Mouse (Mus musculus) liver, embryonic 14.5 days (tissue): ENCODE results near the gene Ccar1. TPM values are rescaled to one million over a fixed set of nuclear protein-coding genes. Genes with fewer than 3 reads are reported as not detected.
A peak's percentile ranks its signal among the peaks of the same experiment; 100 is the strongest.
"Not testable (repeated sequence)": the region's sequence is repeated elsewhere in the genome, so short reads cannot be mapped to it uniquely, and the experiment has no call there.

Experiments used
- ATAC-seq: fragments of 200-750 bp; cut with Nextera tagmentation; 2 replicates; pipeline ENCODE4 v1.8.0; 2017; ENCODE audit warnings: moderate number of reproducible peaks, mild to moderate bottlenecking, moderate library complexity; ENCODE audit not compliant: insufficient read depth
- DNase-seq, 3 experiments: peaks; one replicate each; pipeline ENCODE4 v3.0.0-alpha.2; 2012 to 2013; ENCODE audit warnings: low read depth in 3 of 3, low spot score in 3 of 3
- H3K27ac ChIP-seq: fragments of 300-500 bp; sonication (generic); 2 replicates; pipeline ENCODE4 v1.5.1; 2014; ENCODE audit warnings: moderate library complexity, mild to moderate bottlenecking, control low read depth, inconsistent platforms
- H3K27me3 ChIP-seq: fragments of 300-500 bp; sonication (generic); 2 replicates; pipeline ENCODE4 v1.6.1; 2014; ENCODE audit warnings: mild to moderate bottlenecking, low read length, moderate library complexity; ENCODE audit not compliant: control insufficient read depth, insufficient read depth
- H3K36me3 ChIP-seq: fragments of 300-500 bp; sonication (generic); replicated peaks from 2 replicates; pipeline ENCODE4 v1.6.1; 2014; ENCODE audit warnings: low read depth; ENCODE audit not compliant: control insufficient read depth, insufficient read depth
- H3K4me1 ChIP-seq, 2 experiments: fragments of 200-500 bp in 1 of 2; fragments of 300-500 bp in 1 of 2; sonication (generic) in 1 of 2; replicated peaks; 2 replicates each; pipeline ENCODE4 v1.6.1; 2012 to 2014; ENCODE audit warnings: antibody characterized with exemption in 1 of 2, inconsistent platforms in 1 of 2, low read length in 1 of 2; ENCODE audit not compliant: control insufficient read depth in 2 of 2, insufficient read depth in 2 of 2
- H3K4me2 ChIP-seq: fragments of 300-500 bp; sonication (generic); 2 replicates; pipeline ENCODE4 v1.6.1; 2014; ENCODE audit warnings: low read depth, mild to moderate bottlenecking, control low read depth, moderate library complexity
- H3K4me3 ChIP-seq, 2 experiments: fragments of 200-500 bp in 1 of 2; fragments of 300-500 bp in 1 of 2; sonication (generic) in 1 of 2; 2 replicates each; pipeline ENCODE4 v1.5.1; 2012 to 2014; ENCODE audit warnings: low read depth in 2 of 2, low read length in 2 of 2, mild to moderate bottlenecking in 2 of 2, control low read depth in 1 of 2, inconsistent platforms in 1 of 2, moderate library complexity in 1 of 2; ENCODE audit not compliant: insufficient read depth in 1 of 2
- H3K9ac ChIP-seq: fragments of 300-500 bp; sonication (generic); replicated peaks from 2 replicates; pipeline ENCODE4 v1.6.1; 2014; ENCODE audit warnings: mild to moderate bottlenecking, control low read depth, moderate library complexity
- H3K9me3 ChIP-seq: fragments of 300-500 bp; sonication (generic); 2 replicates; pipeline ENCODE4 v1.6.1; 2016; ENCODE audit warnings: low read length, mixed read lengths; ENCODE audit not compliant: control insufficient read depth
- CTCF ChIP-seq: IDR thresholded peaks from 2 replicates; pipeline ENCODE4 v1.5.1; 2016; ENCODE audit warnings: antibody characterized with exemption, low read depth, control low read depth
- EP300 ChIP-seq: IDR thresholded peaks from 2 replicates; pipeline ENCODE4 v1.6.1; 2016; ENCODE audit warnings: antibody characterized with exemption, low read depth
- WGBS: fragments of 180-500 bp; shearing (Covaris S2); extraction: QIAGEN DNeasy Blood & Tissue Kit; methylation state at CpG from one replicate; pipeline ENCODE4 v1.1.7; 2014; ENCODE audit not compliant: insufficient replicate concordance; 5-methylcytosine and 5-hydroxymethylcytosine counted together
- polyA plus RNA-seq, 2 experiments: library from polyadenylated mRNA; depleted of rRNA in 1 of 2; stranded (reverse) in 1 of 2; unstranded in 1 of 2; fragments of >200 nt; fragmentation: Nextera tagmentation in 1 of 2; extraction: Ambion mirVana in 1 of 2; gene quantifications; 2 replicates each; pipeline versions ENCODE4 v1.2.1 to v1.2.3; 2012 to 2014

Gene Ccar1
- polyA plus RNA-seq, 2 experiments = 26.0 to 44.9 TPM

GRCm38 (mm10) chr10:62803296-62803695, 11.2 kb upstream of the Ccar1 start:
- TF ChIP-seq EP300 (no peak), CTCF (no peak)
- no peaks in the 10 kb centered on the region for H3K27me3 ChIP-seq

GRCm38 (mm10) chr10:62794221-62794620, 2.1 kb upstream of the Ccar1 start:
- H3K4me2 ChIP-seq = no peak overlapping the region
- no peaks in the 10 kb centered on the region for H3K27me3 ChIP-seq
- no peak overlapping the region for H3K4me3 ChIP-seq
- H3K9me3 ChIP-seq = no peaks in the 10 kb centered on the region
- 89% methylated on average over 4 of the region's 4 CpGs for WGBS
- DNase-seq = no peak
- no peak for ATAC-seq
- H3K27ac ChIP-seq = no peak overlapping the region
- TF ChIP-seq CTCF (no peak), EP300 (no peak)
- peaks cover 6 to 13% of the 10 kb centered on the region in 2 experiments for H3K4me1 ChIP-seq
- no peak overlapping the region for H3K9ac ChIP-seq
- H3K36me3 ChIP-seq = peaks cover 7% of the 10 kb centered on the region

More at GRCm38 (mm10) chr10:62803296-62803695, 11.2 kb upstream of the Ccar1 start:
- Histone ChIP-seq H3K9me3 (no peaks in the 10 kb centered on the region), H3K9ac (no peak overlapping the region), H3K27ac (no peak overlapping the region), H3K4me1 (no peaks in the 10 kb centered on the region), H3K4me2 (no peak overlapping the region), H3K4me3 (no peak overlapping the region), H3K36me3 (no peaks in the 10 kb centered on the region)
- DNase-seq (no peak), ATAC-seq (no peak)
- WGBS = 77% methylated on average over 2 of the region's 2 CpGs

GRCm38 (mm10) chr10:62793091-62793453, 986 bp upstream of the Ccar1 start:
- Histone ChIP-seq H3K9ac (peak overlapping the region; percentile 93), H3K4me2 (peak overlapping the region; percentile 88), H3K36me3 (peaks cover 18% of the 10 kb centered on the region), H3K4me3 (peak overlapping the region; percentile 84 to 87), H3K27ac (peak overlapping the region; percentile 96), H3K27me3 (no peaks in the 10 kb centered on the region), H3K4me1 (peaks cover 6 to 13% of the 10 kb centered on the region in 2 experiments), H3K9me3 (no peaks in the 10 kb centered on the region)
- 38% methylated on average over 2 of the region's 2 CpGs for WGBS
- DNase-seq = peak in 1 of 3 experiments; percentile 31
- no peak for ATAC-seq
- TF ChIP-seq EP300 (no peak), CTCF (no peak)

GRCm38 (mm10) chr10:62791251-62792176, 572 bp downstream of the Ccar1 start:
- DNase-seq (peak in 1 of 3 experiments; percentile 14), ATAC-seq (peak; percentile 75)
- peak overlapping the region; percentile 96 for H3K27ac ChIP-seq
- WGBS = under 1% methylated on average over 77 of the region's 78 CpGs
- H3K27me3 ChIP-seq = no peaks in the 10 kb centered on the region
- peak overlapping the region; percentile 84 to 87 for H3K4me3 ChIP-seq
- peak overlapping the region; percentile 78 for H3K4me2 ChIP-seq
- TF ChIP-seq CTCF (no peak), EP300 (no peak)
- H3K9me3 ChIP-seq = no peaks in the 10 kb centered on the region
- H3K36me3 ChIP-seq = peaks cover 30% of the 10 kb centered on the region
- peaks cover 6 to 13% of the 10 kb centered on the region in 2 experiments for H3K4me1 ChIP-seq
- peak overlapping the region; percentile 93 for H3K9ac ChIP-seq

- H3K9ac ChIP-seq, H3K9me3 ChIP-seq, H3K4me2 ChIP-seq, H3K27ac ChIP-seq, H3K27me3 ChIP-seq, DNase-seq, H3K4me1 ChIP-seq, ATAC-seq, H3K4me3 ChIP-seq: not testable (repeated sequence)
- 77% methylated on average over 1 of the region's 1 CpGs for WGBS
- peaks cover 77% of the 10 kb centered on the region for H3K36me3 ChIP-seq
Measured at GRCm38 (mm10) chr10:62781776-62782175, 10.3 kb downstream of the Ccar1 start.
